Mouse (Mus musculus): ENCODE measurements around the gene Hist1h1d. TPM values are rescaled to one million over a fixed set of nuclear protein-coding genes. Genes with fewer than 3 reads are reported as not detected.

Hist1h1d gene
- polyA plus RNA-seq (2012; rRNA removed; ENCODE audit: low replicate concordance) = 0.13 and 0.16 TPM in 2 replicates

DNA sequence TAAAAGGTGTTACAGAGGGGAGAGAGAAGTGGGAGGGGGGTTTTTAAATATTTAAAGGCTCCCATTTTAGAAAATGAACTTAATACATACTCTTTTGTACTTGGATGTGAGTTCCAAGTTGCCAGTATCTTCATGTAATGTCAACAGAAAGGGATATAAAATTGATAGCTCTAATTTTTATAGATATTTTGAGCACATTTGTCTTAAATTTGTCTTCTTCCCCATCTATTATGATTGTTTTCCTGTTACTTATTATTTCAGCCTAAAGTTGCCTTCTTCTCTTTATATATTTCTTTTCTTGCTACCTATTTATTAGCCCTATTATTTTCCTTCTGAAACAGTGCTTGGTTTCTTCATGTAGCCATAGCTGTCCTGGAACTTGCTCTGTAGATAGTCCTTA is at the start of gene Hist1h1d:
Hist1h1d (plus strand) TSS at position 301 of the 400 bp plus-strand sequence.

DNA sequence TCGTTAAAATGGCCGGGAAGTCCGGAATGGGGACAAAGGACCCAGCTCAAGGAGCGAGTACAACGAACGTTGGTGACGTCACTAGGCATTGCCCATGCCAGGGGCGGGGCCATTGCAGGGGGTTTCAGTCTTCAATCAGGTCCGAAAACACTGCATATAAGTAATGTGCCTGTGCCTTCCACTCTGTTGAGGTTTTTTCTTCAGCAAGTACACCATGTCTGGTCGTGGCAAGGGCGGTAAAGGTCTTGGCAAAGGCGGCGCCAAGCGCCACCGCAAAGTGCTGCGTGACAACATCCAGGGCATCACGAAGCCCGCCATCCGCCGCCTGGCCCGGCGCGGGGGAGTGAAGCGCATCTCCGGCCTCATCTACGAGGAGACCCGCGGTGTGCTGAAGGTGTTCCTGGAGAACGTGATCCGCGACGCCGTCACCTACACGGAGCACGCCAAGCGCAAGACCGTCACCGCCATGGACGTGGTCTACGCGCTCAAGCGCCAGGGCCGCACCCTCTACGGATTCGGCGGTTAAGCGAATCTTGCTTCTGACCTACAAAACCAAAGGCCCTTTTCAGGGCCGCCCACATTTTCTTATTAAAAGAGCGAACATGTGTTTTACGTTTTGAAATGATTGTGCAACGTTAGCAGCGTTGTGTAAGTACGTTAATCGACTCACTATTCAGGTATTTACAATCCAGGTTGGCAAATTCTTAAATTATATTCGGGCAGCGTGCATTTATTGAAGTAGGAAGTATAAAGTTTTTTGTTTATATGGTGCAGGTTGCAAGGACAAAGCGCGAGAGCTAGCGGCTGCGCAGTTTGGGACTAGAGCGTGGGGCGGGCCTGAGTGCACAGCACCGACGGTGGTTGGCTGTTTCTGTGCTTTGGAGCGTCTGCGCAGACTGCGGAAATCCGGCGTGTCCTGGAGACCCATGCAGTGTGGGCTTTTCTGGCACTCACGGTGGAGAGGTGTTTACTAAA is 21.9 kb upstream of the Hist1h1d start, which contains the start of gene Hist1h4h:
Hist1h4h (plus strand) TSS at position 150 of the 975 bp plus-strand sequence.

DNA sequence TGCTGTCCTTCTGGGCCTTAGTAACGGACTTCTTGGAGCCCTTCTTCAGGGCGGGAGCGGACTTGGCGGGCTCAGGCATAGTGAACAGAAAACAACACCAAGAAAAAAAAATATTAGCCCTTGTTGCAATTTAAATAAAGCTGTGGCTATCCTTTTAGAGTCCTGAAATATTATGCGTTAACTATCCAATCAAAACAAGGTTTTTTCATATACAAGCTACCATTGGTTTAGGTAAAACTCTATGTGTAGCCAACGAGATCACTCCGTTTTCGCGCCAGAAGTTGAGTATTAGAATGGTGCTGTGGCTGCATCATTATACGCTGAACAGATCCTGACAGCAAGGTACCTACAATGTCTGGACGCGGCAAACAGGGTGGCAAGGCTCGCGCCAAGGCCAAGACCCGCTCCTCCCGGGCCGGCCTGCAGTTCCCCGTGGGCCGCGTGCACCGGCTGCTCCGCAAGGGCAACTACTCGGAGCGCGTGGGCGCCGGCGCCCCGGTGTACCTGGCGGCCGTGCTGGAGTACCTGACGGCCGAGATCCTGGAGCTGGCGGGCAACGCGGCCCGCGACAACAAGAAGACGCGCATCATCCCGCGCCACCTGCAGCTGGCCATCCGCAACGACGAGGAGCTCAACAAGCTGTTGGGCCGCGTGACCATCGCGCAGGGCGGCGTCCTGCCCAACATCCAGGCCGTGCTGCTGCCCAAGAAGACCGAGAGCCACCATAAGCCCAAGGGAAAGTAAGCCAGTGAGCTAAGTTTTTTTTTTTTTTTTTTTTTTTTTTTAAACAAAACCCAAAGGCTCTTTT is 19.3 kb upstream of the Hist1h1d start, which contains the start of gene Hist1h2af:
Hist1h2af (plus strand) TSS at position 347 of the 808 bp plus-strand sequence.

GRCm38 (mm10) chr13:23535137-23536075 is 17.7 kb upstream of the Hist1h1d start, which contains the start of gene Hist1h3g:
Gene Hist1h3g (plus strand): TSS chr13:23535422.

DNA sequence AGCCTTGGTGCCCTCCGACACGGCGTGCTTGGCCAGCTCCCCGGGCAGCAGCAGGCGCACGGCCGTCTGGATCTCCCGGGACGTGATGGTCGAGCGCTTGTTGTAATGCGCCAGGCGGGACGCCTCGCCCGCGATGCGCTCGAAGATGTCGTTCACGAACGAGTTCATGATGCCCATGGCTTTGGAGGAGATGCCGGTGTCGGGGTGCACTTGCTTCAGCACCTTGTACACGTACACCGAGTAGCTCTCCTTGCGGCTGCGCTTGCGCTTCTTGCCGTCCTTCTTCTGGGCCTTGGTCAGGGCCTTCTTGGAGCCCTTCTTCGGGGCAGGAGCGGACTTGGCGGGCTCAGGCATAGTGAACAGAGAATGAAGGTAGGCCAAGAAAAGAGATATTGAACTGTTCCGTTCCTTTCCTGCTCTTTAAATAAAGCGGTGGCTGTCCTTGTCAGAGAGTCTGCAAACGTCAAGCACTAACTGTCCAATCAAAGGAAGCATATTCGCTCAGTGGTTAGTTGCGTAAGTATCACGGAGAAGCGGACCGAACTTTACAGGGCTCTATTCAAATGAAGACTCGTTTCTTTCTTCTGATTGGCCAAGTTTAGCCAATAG is 10.0 kb upstream of the Hist1h1d start, which contains the start of gene Hist1h2bh:
Hist1h2bh (minus strand) TSS at position 394 of the 609 bp plus-strand sequence.

GRCm38 (mm10) chr13:23543965-23544786 is 8.9 kb upstream of the Hist1h1d start, which contains the start of gene Hist1h3f:
Gene Hist1h3f (plus strand): TSS chr13:23544052.

GRCm38 (mm10) chr13:23551146-23551834 is 1.8 kb upstream of the Hist1h1d start, which contains the start of gene Hist1h4f:
Gene Hist1h4f (minus strand): TSS chr13:23551648.

GRCm38 (mm10) chr13:23561883-23562659 is 9.0 kb downstream of the Hist1h1d start, which contains the start of gene Hist1h3e:
Gene Hist1h3e (minus strand): TSS chr13:23562369.

DNA sequence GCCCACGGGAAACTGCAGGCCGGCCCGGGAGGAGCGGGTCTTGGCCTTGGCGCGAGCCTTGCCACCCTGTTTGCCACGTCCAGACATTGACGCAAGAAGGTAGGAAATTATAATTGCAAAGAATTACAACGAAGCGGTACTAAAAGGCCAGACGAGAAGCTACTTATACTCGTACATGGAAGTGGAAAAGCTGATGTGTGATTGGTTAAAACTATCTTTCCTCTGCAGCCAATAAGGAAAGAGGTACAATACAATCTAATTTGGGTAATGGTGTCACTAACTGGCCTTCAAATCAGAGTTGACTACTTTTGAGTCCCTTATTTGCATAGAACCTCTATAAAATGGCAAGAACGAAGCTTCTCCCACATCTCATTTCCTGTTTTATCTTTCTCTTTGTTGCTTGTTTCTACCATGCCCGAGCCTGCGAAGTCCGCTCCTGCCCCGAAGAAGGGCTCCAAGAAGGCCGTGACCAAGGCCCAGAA is 18.0 kb downstream of the Hist1h1d start, which contains the start of the genes Hist1h2ae and Hist1h2bg:
Hist1h2ae (minus strand) TSS at position 199 of the 482 bp plus-strand sequence.
Hist1h2bg (plus strand) TSS at position 375 of the 482 bp plus-strand sequence.

GRCm38 (mm10) chr13:23573898-23574524 is 20.9 kb downstream of the Hist1h1d start, which contains the start of the genes Hist1h2bf and Hist1h2ad:
Gene Hist1h2bf (minus strand): TSS chr13:23574196.
Gene Hist1h2ad (plus strand): TSS chr13:23574381.

GRCm38 (mm10) chr13:23575271-23575851 is 22.3 kb downstream of the Hist1h1d start, which contains the start of gene Hist1h3d:
Gene Hist1h3d (plus strand): TSS chr13:23575763.

DNA sequence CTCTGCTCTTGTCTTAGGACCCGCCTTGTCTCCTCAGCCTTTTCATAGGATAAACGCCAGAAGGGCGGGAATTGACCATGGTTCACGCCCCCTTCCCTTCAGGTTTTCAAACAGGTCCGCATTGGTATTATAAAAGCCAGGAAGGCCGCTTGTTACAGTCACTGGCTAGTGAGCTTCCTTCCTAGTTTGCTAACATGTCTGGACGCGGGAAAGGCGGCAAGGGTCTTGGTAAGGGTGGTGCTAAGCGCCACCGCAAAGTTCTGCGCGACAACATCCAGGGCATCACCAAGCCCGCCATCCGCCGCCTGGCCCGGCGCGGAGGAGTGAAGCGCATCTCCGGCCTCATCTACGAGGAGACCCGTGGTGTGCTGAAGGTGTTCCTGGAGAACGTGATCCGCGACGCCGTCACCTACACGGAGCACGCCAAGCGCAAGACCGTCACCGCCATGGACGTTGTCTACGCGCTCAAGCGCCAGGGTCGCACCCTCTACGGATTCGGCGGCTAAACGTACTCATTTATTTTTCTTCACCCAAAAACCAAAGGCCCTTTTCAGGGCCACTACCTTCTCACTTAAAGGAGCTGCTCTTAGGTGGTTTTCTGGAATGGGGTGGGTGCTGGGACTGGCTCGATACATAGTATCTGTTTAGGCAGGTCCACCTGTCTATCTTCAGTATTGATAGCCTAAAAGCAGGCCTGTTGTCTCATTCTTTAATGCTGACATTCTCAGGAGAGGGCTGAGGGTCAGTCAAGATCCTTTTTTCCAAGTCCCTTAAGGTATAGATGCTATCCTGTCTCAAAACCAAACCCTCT is 28.6 kb downstream of the Hist1h1d start, which contains the start of gene Hist1h4d:
Hist1h4d (plus strand) TSS at position 191 of the 811 bp plus-strand sequence.

Data from mammary gland, adult 2 months (tissue).